Mouse (Mus musculus) v-Abl transformed pro-B cells (cell line): ENCODE results near the gene Celsr1.

Source experiments
- in situ Hi-C, 2 experiments: fragments of 400-800 bp; cut with MboI; formaldehyde crosslinking; loops; one replicate each; pipeline ENCODE4 v1.15.1; 2025; ENCODE audit not compliant: unreplicated experiment in 2 of 2

Gene Celsr1

DNA sequence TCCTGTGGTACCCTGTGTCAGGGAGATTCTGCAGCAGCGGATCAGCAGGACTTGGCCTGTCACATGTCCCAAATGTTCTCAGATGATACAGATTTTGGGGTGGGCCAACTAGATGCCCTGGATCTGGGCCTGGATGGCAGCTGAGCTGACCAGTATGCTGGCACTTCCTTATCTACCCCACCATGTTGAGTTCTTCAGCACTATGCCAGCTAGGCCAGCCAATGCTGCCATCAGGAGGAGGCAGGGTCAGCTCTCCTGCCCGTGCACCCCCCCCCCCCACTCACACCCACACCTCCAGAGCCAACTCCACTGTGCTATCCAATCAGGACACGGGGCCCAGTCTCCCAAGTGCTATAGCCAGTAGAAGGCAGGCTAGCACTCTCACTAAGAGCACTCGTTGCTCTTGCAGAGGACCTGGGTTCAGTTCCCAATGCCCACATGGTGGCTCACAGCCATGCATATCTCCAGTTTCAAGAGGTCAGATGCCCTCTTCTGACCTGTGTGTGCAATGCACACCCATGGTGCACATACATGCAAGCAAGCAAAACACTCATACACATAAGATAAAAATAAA, 16.7 kb upstream of the Celsr1 start:
- in situ Hi-C loops = loop anchor here (5.0 to 25.0 kb wide), 2 partner anchors 72 to 638 kb away; no protein-coding TSS in a partner anchor

DNA sequence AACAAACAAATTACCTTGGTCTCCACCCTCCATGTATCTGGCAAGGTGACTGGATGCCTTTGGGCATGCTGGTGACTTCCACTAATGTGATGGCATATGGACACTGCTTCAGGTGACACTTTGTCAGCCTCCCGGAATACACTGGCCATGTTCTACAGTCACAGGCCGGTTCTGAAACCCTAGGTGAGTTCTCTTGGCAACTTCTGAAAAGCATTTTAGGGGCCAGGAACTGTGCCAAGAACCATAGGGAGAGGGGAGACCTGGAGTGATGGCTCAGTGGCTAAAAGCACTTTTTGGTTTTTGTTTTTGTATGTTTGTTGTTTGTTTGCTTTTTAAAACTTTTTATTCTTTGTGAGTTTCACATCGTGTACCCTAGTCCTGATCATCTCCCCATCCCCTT, 15.9 kb upstream of the Celsr1 start:
- in situ Hi-C loops = loop anchor here (5.0 to 10.0 kb wide), 2 partner anchors 163 to 175 kb away; partner anchors contain the start of gene Tbc1d22a (in 1 of the 2)

DNA sequence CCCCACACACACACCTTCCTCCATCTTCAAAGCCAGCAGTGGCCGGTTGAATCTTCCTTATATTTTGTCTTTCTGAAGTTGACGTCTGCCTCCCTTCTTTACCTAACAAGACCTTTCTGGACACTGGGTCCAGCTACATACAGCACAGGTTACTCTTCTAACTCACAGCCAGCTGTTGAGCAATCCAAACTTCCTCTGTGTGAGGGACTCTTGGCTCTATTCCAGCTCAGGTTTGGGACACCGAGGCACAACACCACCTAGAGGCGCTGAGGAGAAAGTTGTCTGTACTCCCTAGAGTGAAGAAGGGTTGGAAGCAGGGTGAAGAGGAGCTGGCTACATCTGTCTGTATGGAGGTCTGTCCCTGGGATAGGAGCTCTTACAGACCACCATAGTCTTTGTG, 8.8 kb upstream of the Celsr1 start:
- in situ Hi-C loops = loop anchor here in 1 of 2 experiments (10.0 kb wide), 1 partner anchor 182 kb away; no protein-coding TSS in a partner anchor

DNA sequence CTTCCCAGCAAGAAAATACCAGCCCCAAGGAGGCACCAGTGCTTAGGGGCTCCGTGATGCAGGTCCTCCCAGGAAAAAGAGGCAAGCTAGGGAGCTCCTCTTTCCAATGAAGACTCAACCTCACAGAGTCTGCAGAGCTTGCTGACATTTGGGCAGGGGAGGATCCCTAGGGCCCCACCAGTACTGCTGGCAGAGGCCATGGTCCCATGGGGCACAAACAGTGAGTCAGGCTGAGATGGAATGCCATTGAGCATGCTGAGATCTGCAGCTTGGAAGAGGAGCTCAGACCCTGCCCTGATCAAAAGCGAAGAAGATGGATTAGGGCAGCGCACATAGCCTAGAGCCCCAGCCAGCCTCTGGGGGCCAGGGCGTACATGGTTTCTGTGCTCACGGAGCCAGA, 7.8 kb upstream of the Celsr1 start:
- in situ Hi-C loops = loop anchor here in 1 of 2 experiments (10.0 kb wide), 1 partner anchor 183 kb away; no protein-coding TSS in a partner anchor

DNA sequence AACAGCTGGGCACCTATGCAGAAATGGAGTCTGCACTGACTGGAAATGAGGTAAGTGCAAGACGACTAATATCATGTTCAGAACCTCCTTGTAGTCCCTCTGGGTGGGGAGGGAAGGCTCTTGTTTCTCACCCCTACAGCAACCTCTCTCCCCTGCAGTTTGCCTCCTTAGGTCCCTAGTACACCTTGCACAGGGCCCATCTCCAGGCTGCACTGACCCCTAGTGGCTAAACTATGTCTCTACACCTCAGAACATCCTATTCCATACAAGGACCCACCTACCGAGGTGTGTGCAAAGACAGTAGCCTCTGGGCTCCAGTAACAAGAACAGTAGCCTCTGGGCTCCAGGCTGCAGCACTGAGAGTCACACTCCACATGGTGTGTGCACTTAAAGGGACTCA, 5.2 kb upstream of the Celsr1 start:
- in situ Hi-C loops = loop anchor here (5.0 to 10.0 kb wide), 3 partner anchors 127 to 324 kb away; no protein-coding TSS in a partner anchor

DNA sequence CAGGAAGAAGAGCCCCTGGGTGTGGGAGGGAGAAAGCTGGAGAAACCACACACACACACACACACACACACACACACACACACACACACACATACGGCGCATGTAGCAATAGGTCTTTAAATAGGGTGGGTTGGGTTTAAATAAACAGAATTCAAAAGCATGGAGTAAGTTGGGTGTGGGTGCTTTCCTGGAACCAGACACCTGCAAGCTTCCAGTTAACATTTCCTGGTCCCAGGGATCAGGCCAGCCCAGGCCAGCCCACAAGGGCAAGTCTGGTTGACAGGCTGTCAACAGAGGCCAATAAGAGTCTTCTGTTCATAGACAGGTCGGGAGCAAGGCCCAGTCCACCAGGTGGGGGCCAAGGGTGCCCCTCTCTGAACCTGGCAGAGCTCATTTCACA, 2.3 kb upstream of the Celsr1 start:
- in situ Hi-C loops = loop anchor here (5.0 to 10.0 kb wide), 3 partner anchors 124 to 321 kb away; no protein-coding TSS in a partner anchor

DNA sequence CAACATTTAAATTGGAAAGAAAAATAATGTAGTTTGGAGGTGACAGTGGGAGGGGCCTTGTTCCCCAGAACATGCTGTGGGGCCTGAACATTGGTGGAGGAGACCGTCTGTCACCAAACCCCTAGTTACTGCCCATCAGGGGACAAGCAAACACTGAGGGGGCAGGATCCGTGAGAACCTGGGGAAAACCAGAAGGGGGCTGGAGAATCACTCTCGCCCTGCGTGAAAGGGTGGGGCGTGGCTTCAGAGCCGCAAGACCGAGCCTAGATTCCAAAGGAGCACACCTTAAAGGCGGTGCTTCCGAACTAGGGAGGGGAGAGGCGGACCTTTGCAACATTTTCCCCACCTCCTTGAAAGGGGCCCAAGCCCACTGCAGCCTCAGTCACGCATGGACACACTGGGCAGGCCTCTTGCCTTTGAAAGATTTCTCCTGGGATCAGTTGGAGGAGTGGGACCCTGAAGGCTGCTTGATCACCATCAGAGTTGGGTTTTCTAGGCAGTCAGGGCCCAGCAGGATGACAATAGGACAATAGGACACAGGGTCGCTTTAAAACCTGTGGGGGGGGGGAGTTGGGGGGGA, 1.3 kb upstream of the Celsr1 start:
- in situ Hi-C loops = loop anchor here (5.0 to 10.0 kb wide), 3 partner anchors 123 to 320 kb away; no protein-coding TSS in a partner anchor

DNA sequence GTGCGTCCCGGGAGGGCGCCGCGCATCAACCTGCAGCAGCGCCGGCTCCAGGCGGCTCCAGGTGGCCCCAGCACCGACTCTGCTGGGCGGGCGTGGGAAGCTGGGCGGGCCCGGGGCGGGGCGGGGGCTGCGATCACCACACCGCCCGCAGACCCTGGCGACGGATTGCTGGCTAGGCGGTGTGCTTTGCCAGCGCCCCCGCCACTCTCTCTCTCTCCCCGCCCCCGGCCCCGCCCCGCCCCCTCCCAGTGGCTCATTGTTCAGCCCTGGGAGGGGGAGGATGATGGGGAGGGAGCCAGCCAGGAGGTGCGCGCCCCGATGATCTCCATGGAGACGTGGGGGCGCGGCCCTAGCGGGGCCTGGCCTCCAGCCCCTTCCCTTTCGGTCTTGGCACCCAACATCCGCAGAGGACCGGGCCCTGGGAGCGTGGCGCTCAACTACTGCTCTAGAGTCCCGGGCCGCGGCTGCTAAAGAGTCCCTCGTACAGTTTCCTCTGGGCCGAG, 495 bp upstream of the Celsr1 start:
- in situ Hi-C loops = loop anchor here in 1 of 2 experiments (10.0 kb wide), 1 partner anchor 319 kb away; no protein-coding TSS in a partner anchor

DNA sequence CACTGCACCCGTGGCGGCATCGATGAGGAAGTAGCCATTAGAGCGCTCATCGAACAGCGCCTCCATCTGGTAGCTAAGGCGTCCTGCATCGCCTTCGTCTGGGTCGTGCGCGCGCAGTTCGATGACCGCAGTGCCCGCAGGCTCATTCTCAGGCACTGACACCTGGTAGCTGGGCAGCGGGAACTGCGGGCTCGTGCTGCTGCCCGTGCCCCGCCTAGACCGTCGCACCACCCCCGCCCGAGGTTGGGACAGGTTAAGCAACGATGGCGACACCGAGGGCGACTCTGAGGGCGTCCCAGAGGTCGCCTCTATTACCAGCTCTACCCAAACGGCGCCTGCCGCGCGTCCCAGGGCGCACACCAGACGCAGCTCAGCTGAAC, 776 bp downstream of the Celsr1 start:
- in situ Hi-C loops = loop anchor here in 1 of 2 experiments (10.0 kb wide), 1 partner anchor 318 kb away; no protein-coding TSS in a partner anchor

DNA sequence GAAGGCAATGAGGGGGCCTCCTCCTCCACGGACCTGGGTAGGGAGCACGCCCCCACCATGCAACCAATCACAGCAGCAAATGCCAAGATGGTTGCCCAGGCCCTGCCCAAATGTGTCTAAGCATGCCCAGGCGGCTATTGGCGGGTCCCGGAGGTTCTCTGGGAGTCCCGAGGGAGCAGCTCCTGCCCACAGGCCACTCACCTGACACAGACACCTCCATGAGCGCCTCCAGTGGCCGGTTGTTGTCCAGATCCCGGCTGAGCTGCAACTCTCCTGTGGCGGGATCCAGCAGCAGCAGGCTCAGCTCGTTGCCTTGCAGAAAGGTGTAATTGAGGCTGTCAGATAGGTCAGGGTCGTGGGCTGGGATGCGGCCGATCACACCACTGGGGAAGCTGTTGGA, 3.6 kb downstream of the Celsr1 start:
- in situ Hi-C loops = loop anchor here in 1 of 2 experiments (10.0 kb wide), 2 partner anchors 55 to 315 kb away; no protein-coding TSS in a partner anchor

DNA sequence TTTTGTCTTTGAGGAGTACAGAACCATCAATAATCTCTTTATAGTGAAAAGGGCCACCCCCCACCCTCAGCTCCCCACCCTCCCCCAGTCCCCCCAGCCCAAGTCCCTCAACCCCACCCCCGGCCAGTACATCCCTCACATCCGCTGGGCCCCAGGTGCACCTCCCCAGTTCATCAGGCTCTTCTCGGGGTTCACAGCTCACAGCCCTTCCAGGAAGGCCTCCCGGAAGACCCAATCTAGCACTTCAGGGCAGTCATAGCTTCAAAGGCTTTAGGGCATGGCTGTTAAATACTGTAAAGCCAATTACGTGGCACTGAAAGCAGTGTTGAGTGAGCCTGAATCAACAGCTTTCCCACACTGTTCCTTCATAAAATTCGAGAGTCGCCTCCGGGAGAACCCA, 5.7 kb downstream of the Celsr1 start:
- in situ Hi-C loops = loop anchor here in 1 of 2 experiments (10.0 kb wide), 1 partner anchor 53 kb away; no protein-coding TSS in a partner anchor

DNA sequence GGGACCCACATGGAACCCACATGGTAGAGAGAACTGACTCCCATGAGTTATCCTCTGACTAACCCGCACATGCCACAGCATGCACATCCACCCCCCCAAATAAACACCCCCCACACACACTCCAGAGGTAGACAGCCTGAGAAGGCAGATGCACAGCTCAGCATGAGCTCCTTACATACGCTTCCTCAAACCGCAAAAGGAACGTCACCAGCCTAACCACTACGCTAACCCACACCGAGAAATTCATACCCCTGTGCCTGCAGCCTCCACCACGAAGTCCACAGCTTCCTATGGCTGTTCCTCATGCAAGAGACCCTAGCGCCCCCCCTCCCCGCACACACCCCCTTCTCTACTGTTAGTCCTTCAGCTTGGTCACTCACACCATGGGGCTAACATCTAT, 11.6 kb downstream of the Celsr1 start:
- in situ Hi-C loops = loop anchor here in 1 of 2 experiments (10.0 kb wide), 1 partner anchor 47 kb away; no protein-coding TSS in a partner anchor

DNA sequence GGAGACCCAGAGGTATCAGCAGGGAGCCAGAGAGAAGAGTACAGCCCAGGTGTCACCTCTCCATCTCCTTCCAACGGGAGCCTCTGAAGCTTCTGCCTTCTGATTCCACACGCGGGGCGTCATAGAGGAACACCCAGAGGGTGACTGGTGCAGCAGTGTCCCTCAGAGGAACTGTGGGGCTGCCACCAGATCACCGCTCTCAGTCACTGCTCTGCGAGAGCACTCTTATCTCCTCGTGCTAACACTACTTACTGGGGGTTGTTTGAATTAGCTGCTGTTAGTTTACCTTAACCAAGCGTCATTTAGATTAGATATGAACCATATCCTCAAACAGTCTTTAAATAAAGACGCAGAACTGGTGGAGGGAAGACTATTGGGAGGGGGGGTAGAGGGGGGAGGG, 12.3 kb downstream of the Celsr1 start:
- in situ Hi-C loops = loop anchor here in 1 of 2 experiments (10.0 kb wide), 1 partner anchor 46 kb away; no protein-coding TSS in a partner anchor

DNA sequence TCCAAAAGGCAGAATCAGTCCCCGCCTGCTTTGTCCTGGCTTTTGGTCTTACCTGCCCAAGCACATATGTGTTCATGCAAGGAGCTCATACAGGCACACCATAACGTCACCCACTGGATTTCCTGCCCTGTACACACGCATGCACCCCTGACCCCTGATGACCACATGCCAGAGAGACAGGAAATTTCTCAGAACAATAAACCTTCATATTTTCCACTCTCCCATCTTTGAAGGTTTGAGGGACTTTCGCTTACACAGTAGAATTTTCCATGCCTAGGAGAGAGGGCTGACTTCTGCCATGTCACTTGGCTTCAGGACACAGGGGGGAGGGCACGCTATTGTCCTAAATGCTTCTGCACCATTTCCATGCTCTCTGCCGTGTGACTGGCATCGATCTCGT, 13.6 kb downstream of the Celsr1 start:
- in situ Hi-C loops = loop anchor here in 1 of 2 experiments (10.0 kb wide), 1 partner anchor 45 kb away; no protein-coding TSS in a partner anchor

DNA sequence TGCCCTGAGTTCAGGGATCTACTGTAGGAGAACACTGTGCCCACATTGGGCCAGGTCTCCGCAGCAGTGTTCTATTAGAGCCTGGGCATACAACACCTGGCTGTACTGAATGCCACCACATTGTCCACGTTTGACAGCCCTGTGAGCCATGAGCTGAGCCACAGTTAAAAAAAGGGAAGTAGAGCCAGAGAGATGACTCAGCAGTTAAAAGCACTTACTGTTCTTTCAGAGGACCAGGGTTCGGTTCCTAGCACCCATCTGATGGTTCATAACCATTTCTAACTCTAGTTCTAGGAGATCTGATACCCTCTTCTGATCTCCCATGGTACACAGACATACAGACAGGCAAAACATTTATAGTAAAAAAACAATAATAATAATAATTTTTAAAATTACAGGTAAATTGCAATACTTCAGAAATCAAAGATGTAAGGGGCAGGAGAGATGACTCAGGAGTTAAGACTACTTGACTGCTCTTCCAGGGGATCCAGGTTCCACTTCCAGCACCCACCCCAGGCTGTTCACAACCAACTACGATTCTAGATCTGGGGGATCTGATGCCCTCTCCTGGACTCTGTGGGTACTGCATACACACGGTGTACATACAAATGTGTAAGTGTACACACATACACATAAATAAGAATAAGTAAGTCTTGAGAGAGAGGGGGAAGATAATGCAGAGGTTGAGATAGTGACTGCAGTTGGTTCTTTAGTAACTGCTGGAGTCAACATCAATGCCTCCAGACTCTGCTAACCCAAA, 14.6 kb downstream of the Celsr1 start:
- in situ Hi-C loops = no loop called here

DNA sequence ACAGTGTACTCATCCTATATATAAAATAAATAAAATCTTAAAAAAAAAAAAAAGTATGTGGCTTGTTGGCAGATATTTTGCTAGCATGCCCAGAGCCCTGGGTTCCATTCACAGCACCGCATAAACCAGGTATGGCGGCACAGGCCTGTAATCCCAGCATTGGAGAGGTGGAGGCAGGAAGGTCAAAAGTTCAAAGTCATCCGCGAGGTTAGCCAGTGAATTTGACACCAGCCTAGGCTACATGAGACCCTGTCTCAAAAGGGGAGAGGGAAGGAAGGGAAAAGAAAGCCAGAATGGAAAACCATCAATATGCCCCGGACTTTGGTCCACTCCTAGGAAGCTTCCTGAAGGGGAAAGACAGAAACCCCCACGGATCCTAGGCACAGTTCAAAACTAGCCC, 16.2 kb downstream of the Celsr1 start:
- in situ Hi-C loops = no loop called here

DNA sequence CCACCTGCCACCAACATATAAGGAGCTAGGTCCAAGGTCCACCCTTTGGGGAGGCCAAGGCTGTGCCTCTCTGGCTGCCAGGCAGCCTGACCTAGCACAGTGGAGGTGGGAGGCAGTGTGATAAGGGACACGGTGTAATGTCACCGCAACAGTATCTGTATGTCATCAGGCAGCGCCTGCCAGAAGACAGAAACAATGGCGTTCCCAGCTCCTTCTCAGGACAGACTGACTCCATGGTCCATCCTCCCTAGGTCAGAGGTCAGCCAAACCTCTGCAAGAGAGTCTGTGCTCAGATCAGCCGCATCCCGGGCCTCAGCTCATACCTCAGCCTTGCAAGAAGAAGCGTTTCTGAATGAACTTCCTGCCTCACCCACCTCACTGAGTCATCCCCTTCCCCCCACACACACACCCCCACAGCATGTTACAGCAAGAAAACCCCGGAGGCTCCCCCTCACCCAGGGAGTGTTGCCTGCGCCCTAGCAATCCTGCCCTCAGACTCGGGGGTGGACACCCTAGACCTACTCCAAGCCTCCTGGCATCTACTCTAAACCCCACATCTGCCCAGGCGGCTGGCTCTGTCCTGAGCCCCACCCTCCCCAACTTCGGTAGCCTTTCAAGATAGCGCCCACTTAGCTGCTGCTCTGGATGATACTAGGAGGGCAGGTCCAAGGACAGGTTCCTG, 17.6 kb downstream of the Celsr1 start:
- in situ Hi-C loops = no loop called here

DNA sequence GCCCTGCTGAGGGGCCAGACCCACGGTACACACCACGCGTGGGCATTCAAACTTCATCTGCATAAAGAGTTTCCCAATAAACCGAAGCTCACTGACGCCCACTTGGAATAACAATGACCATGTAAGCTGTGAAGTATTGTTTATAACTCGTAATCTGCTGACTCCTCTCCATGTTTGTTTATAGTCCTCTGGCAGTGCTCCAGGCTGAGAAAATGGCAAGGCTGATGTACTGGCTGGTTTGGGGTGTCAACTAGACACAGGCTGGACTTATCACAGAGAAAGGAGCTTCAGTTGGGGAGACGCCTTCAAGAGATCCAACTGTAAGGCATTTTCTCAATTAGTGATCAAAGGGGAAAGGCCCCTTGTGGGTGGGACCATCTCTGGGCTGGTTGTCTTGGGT, 18.6 kb downstream of the Celsr1 start:
- in situ Hi-C loops = no loop called here

DNA sequence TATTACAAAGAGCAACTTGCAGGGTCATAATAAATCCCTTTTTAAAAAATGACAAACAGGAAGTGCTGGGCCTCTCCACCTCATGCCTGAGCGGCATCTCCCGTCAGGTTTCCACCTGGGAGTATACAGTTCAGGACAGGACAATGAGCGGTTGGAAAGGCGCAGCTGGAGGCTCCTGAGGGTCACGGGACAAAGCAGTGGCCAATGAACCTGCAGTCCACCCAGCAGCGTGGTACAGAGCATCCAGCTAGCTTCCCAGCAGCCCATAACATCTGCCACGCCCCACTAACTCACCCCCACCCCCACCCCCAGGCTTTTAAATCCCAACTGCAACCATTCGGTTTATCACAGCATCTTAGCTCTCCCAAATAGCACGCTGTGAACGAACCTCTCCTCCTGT, 19.9 kb downstream of the Celsr1 start:
- in situ Hi-C loops = no loop called here

DNA sequence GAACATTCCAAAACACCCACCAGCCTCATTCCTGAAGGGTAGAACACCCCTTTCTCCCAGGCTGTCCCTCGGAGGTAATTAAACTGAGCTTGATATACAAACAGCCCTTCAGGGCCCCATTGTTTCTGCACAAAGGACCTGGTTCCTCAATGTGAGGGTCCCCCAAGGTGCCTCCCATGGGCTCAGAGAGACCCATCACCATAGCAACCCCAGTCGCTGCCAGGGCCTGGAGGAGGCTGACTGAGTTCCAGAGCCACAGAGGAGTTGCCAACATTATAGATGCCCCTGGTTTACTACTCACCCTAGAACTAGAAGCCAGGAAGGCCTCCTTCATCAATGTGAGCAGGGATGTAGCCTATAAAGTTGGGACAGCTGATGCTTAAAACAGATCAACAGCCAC, 20.4 kb downstream of the Celsr1 start:
- in situ Hi-C loops = no loop called here
